In the genomic region with DNA sequence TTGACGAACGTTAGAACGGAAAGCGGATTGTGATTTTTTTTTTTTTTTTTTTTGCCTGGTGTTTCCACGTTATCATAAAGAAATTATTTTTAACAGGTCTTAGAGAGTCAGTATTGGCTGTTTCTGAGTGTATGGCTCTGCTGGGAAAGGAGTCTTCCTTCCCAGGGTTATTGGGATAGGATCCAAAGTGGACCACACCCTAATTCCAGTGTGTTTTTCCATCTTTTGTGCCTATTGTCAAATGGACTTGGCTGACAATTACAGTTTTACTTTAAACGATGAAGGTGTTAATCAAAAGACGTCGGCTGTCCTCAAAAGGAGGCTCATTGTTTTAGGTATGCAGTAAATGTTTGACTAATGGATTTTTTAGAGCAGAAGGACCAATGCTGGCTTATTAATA, we compare ENCODE assay signal across 21 mouse cellular contexts. TPM values are rescaled to one million over a fixed set of nuclear protein-coding genes. Genes with fewer than 3 reads are reported as not detected.
DNase-seq lines count a peak whose midpoint lies in the region; ATAC-seq lines count a peak whose summit lies in the region.
"Had no signal": no experiment of that assay in that cellular context is flagged by ENCODE, and none has a peak within 500 bp of the region (broad histone marks: within the 10 kb centered on the region; RNA-seq: fewer than 3 reads in every experiment).

No protein-coding gene starts in this region.

- ATAC-seq in forebrain, embryonic 13.5 days: no peak
- no peak for ATAC-seq in midbrain, embryonic 14.5 days (ENCODE audit: low FRiP score, low TSS enrichment)
- ATAC-seq: CD4-positive, CD25-positive, alpha-beta regulatory T cell, adult 4 months; intestine, embryonic 16.5 days; Patski had no signal

- H3K27me3 ChIP-seq in forebrain, embryonic 13.5 days: no peaks in the 10 kb centered on the region
- no peaks in the 10 kb centered on the region for H3K27me3 ChIP-seq in forebrain, embryonic 10.5 days (ENCODE audit: poor library complexity, severe bottlenecking)
- no peaks in the 10 kb centered on the region for H3K27me3 ChIP-seq in midbrain, embryonic 14.5 days (ENCODE audit: control insufficient read depth, insufficient read depth, low read length)
- H3K27me3 ChIP-seq: hindbrain, embryonic 15.5 days; limb, embryonic 15.5 days; liver, embryonic 15.5 days; neural tube, embryonic 15.5 days; Patski had no signal

- no peak overlapping the region for H3K4me3 ChIP-seq in forebrain, embryonic 13.5 days
- H3K4me3 ChIP-seq in forebrain, embryonic 10.5 days: no peak overlapping the region
- peak overlapping the region; percentile 24 for H3K4me3 ChIP-seq in midbrain, embryonic 14.5 days (replicated peaks; ENCODE audit: low read depth, low read length)
- H3K4me3 ChIP-seq: hindbrain, embryonic 15.5 days; limb, embryonic 15.5 days; liver, embryonic 15.5 days; neural tube, embryonic 15.5 days had no signal

- H3K9me3 ChIP-seq in forebrain, embryonic 13.5 days (replicated peaks): no peaks in the 10 kb centered on the region
- H3K9me3 ChIP-seq in forebrain, embryonic 10.5 days: no peaks in the 10 kb centered on the region
- H3K9me3 ChIP-seq in midbrain, embryonic 14.5 days (ENCODE audit: control insufficient read depth, low read length): no peaks in the 10 kb centered on the region
- H3K9me3 ChIP-seq: hindbrain, embryonic 15.5 days; limb, embryonic 15.5 days; liver, embryonic 15.5 days; neural tube, embryonic 15.5 days had no signal

- intact Hi-C loops in heart, postnatal 25 days (cut with DNase I): loop anchor here (5.0 kb wide), 1 partner anchor 79 kb away; no protein-coding TSS in a partner anchor

- no peak overlapping the region for H3K9ac ChIP-seq in forebrain, embryonic 13.5 days
- H3K9ac ChIP-seq in midbrain, embryonic 14.5 days (replicated peaks; ENCODE audit: low read length): no peak overlapping the region; the same call in 1 of the 2 replicates
- H3K9ac ChIP-seq: hindbrain, embryonic 15.5 days; limb, embryonic 15.5 days; liver, embryonic 15.5 days; neural tube, embryonic 15.5 days had no signal

- peak overlapping the region; percentile 70; the same call in 1 of the 2 replicates for H3K27ac ChIP-seq in forebrain, embryonic 13.5 days
- no peak overlapping the region for H3K27ac ChIP-seq in forebrain, embryonic 10.5 days
- H3K27ac ChIP-seq in midbrain, embryonic 14.5 days (replicated peaks; ENCODE audit: low read depth, low read length): peak overlapping the region; percentile 88; the same call in 1 of the 2 replicates
- H3K27ac ChIP-seq: limb, embryonic 15.5 days; liver, embryonic 15.5 days; neural tube, embryonic 15.5 days had no signal

- peaks cover 43% of the 10 kb centered on the region for H3K4me1 ChIP-seq in forebrain, embryonic 13.5 days
- H3K4me1 ChIP-seq in forebrain, embryonic 10.5 days: peaks cover 67% of the 10 kb centered on the region
- H3K4me1 ChIP-seq in midbrain, embryonic 14.5 days (ENCODE audit: control insufficient read depth, insufficient read depth, low read length): peaks cover 23% of the 10 kb centered on the region

- DNase-seq in forebrain, embryonic 10.5 days (ENCODE audit: extremely low spot score, low spot score): no peak
- DNase-seq in heart, adult 9 months (ENCODE audit: low spot score in 2 of 2): peak; percentile 39 to 44
- DNase-seq in heart, postnatal 25 days (ENCODE audit: low spot score): no peak
- peak; percentile 33 for DNase-seq in kidney, postnatal 14 days
- DNase-seq in kidney, postnatal 36 days: no peak
- peak; percentile 25 for DNase-seq in midbrain, embryonic 14.5 days
- no peak for DNase-seq in frontal cortex, postnatal 36 days (ENCODE audit: low spot score in 2 of 2)
- DNase-seq: adrenal gland, adult 8-10 months; cerebellum, adult 9-11 months; gastrocnemius, postnatal 25 days; spleen, adult 18-20 months; thymus, adult 18-20 months; thymus, postnatal 4 days had no signal

- 44% methylated on average over 8 of the region's 8 CpGs for WGBS in forebrain, embryonic 13.5 days
- 79% methylated on average over 8 of the region's 8 CpGs for WGBS in forebrain, embryonic 10.5 days
- WGBS in midbrain, embryonic 14.5 days: 53% methylated on average over 8 of the region's 8 CpGs

- H3K36me3 ChIP-seq in forebrain, embryonic 13.5 days (ENCODE audit: poor library complexity, severe bottlenecking): no peaks in the 10 kb centered on the region
- H3K36me3 ChIP-seq in forebrain, embryonic 10.5 days (replicated peaks): 0 out of 2 replicates have a peak, but pooled peaks cover 2% of the 10 kb centered on the region
- H3K36me3 ChIP-seq in midbrain, embryonic 14.5 days (ENCODE audit: control insufficient read depth, insufficient read depth, low read length): no peaks in the 10 kb centered on the region
- H3K36me3 ChIP-seq: hindbrain, embryonic 15.5 days; limb, embryonic 15.5 days; liver, embryonic 15.5 days; neural tube, embryonic 15.5 days had no signal

- no peak overlapping the region for H3K4me2 ChIP-seq in forebrain, embryonic 13.5 days
- peak overlapping the region; percentile 49 for H3K4me2 ChIP-seq in midbrain, embryonic 14.5 days (ENCODE audit: low read length)
- H3K4me2 ChIP-seq: limb, embryonic 15.5 days; liver, embryonic 15.5 days; neural tube, embryonic 15.5 days had no signal

RNA-seq across cellular contexts. Expression of gene Ctnnb1, which starts 1.8 kb away (rescaled TPM):
- 645 and 673 TPM in 2 replicates for polyA plus RNA-seq in forebrain, embryonic 13.5 days (2015; fragmentation: Nextera tagmentation; extraction: Ambion mirVana)
- 647 and 664 TPM in 2 replicates for polyA plus RNA-seq in forebrain, embryonic 10.5 days (2016; fragmentation: Nextera tagmentation; extraction: Ambion mirVana)
- total RNA-seq in heart, postnatal 25 days (2021): 100 to 1,000 TPM; 450 to 481 TPM
- polyA plus RNA-seq in midbrain, embryonic 14.5 days (2014; fragmentation: Nextera tagmentation; extraction: Ambion mirVana): 484 and 702 TPM in 2 replicates

Comparison
In these comparisons a context has a peak if more than half of its experiments do, and no peak if none do; other contexts are left out.
1. DNase-seq: peak in heart, adult 9 months (2 of 2), kidney, postnatal 14 days (single experiment) and midbrain, embryonic 14.5 days (single experiment); none in forebrain, embryonic 10.5 days (single experiment), heart, postnatal 25 days (single experiment), kidney, postnatal 36 days (0 of 2) and frontal cortex, postnatal 36 days (0 of 2).